ENCODE assay signal across 8 mouse cellular contexts in the genomic region with DNA sequence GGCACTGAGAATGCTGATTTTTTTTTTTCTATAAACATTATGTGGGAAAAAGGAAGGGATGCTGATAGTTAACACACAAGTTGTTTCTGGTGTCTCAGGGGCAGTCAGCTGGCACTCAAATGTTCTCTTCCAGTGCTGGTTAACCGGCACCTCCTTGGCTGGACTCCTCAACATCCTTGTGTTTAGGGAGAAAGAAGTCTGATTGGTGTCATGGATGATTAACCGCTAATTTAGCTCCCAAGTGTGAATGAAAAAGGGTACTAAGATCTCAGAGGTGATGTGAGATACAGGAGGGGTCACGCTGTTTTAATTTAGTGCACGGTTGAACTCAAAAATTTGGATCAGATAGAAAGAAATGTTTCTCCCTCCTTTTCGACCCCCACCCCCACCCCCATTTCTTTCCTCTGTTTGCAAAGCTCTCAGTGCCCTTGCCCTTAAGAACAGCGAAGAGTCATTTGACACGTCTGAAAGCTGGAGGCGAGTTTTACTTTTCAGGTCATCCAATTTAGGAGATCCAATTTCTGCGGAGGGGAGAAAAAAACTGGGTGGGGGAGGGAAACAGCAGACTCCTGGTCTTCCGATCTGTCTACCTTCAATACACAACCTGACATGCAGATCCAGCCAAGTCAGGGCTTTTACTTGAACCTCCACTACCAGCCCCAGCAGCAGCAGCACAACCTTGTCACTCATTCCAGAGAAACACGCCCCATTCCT. TPM values are rescaled to one million over a fixed set of nuclear protein-coding genes. Genes with fewer than 3 reads are reported as not detected.
DNase-seq lines count a peak whose midpoint lies in the region; ATAC-seq and TF ChIP-seq lines count a peak whose summit lies in the region.

No protein-coding gene starts in this region.

- ATAC-seq in hindbrain, embryonic 14.5 days (ENCODE audit: low FRiP score): peak; percentile 5; the same call in 1 of the 2 replicates
- ATAC-seq in midbrain, embryonic 15.5 days (replicated peaks): no peak
- ATAC-seq in frontal cortex, adult (ENCODE audit: low TSS enrichment): no peak

- H3K27ac ChIP-seq in cortical plate, adult 2 months (ENCODE audit: insufficient read depth, low read length): no peak overlapping the region
- H3K27ac ChIP-seq in hindbrain, embryonic 14.5 days: peak overlapping the region; percentile 94; the same call in 1 of the 2 replicates
- H3K27ac ChIP-seq in midbrain, embryonic 15.5 days: peak overlapping the region; percentile 95; the same call in 1 of the 2 replicates

- H3K4me3 ChIP-seq in cortical plate, adult 2 months (ENCODE audit: insufficient read depth, low read length): peak overlapping the region; percentile 44; the same call in 1 of the 2 replicates
- H3K4me3 ChIP-seq in hindbrain, embryonic 14.5 days (replicated peaks; ENCODE audit: low read length): peak overlapping the region; percentile 94
- peak overlapping the region; percentile 96 for H3K4me3 ChIP-seq in midbrain, embryonic 15.5 days

- no peaks in the 10 kb centered on the region for H3K27me3 ChIP-seq in hindbrain, embryonic 14.5 days (ENCODE audit: control insufficient read depth, insufficient read depth, low read length)
- no peaks in the 10 kb centered on the region for H3K27me3 ChIP-seq in midbrain, embryonic 15.5 days (replicated peaks)

- H3K4me1 ChIP-seq in cortical plate, adult 2 months (ENCODE audit: control insufficient read depth, insufficient read depth, low read length): no peaks in the 10 kb centered on the region
- H3K4me1 ChIP-seq in hindbrain, embryonic 14.5 days (replicated peaks; ENCODE audit: control insufficient read depth, insufficient read depth, low read length): peaks cover 32% of the 10 kb centered on the region
- peaks cover 25% of the 10 kb centered on the region for H3K4me1 ChIP-seq in midbrain, embryonic 15.5 days

- 0 out of 2 replicates have a peak, but pooled peaks cover 3% of the 10 kb centered on the region for H3K9me3 ChIP-seq in hindbrain, embryonic 14.5 days (ENCODE audit: control insufficient read depth, low read length)
- no peaks in the 10 kb centered on the region for H3K9me3 ChIP-seq in midbrain, embryonic 15.5 days

- no peak overlapping the region; the same call in 1 of the 2 replicates for H3K9ac ChIP-seq in hindbrain, embryonic 14.5 days
- peak overlapping the region; percentile 87; the same call in 1 of the 2 replicates for H3K9ac ChIP-seq in midbrain, embryonic 15.5 days

- 2% methylated on average over 11 of the region's 11 CpGs for WGBS in hindbrain, embryonic 14.5 days
- 1% methylated on average over 11 of the region's 11 CpGs for WGBS in midbrain, embryonic 15.5 days

- H3K36me3 ChIP-seq in hindbrain, embryonic 14.5 days (replicated peaks; ENCODE audit: control insufficient read depth, insufficient read depth): no peaks in the 10 kb centered on the region
- H3K36me3 ChIP-seq in midbrain, embryonic 15.5 days (replicated peaks): no peaks in the 10 kb centered on the region

- H3K4me2 ChIP-seq in hindbrain, embryonic 14.5 days (replicated peaks): peak overlapping the region; percentile 92
- peak overlapping the region; percentile 81 for H3K4me2 ChIP-seq in midbrain, embryonic 15.5 days

- no peak for TF ChIP-seq CTCF in cortical plate, adult 2 months (IDR thresholded peaks at IDR 0.05; ENCODE audit: extremely low read depth, insufficient read depth, low read length)

- DNase-seq in kidney, adult 9 months: peak; percentile 63
- no peak for DNase-seq in kidney, adult 11 months
- DNase-seq in hindbrain, embryonic 14.5 days (ENCODE audit: low spot score): no peak
- no peak for DNase-seq in frontal cortex, postnatal 25 days (ENCODE audit: low spot score in 2 of 2)
- DNase-seq in spleen, adult 18-20 months: no peak

- TF ChIP-seq POLR2A in cortical plate, adult 2 months (IDR thresholded peaks at IDR 0.05; ENCODE audit: extremely low read depth, insufficient read depth, low read length): no peak

RNA-seq across cellular contexts. Expression of a gene that starts 0.5 kb away (rescaled TPM):
- 14.6 and 15.4 TPM in 2 replicates for polyA plus RNA-seq in cortical plate, adult 2 months (2012; rRNA removed)
- 13.1 and 13.6 TPM in 2 replicates for polyA plus RNA-seq in hindbrain, embryonic 14.5 days (2014; fragmentation: Nextera tagmentation; extraction: Ambion mirVana)
- 7.6 and 8.1 TPM in 2 replicates for polyA plus RNA-seq in midbrain, embryonic 15.5 days (2015; fragmentation: Nextera tagmentation; extraction: Ambion mirVana)

RNA-seq across cellular contexts. Expression of a gene that starts 26.3 kb away (rescaled TPM):
- 28.4 and 29.3 TPM in 2 replicates for polyA plus RNA-seq in cortical plate, adult 2 months (2012; rRNA removed)
- 224 and 251 TPM in 2 replicates for polyA plus RNA-seq in hindbrain, embryonic 14.5 days (2014; fragmentation: Nextera tagmentation; extraction: Ambion mirVana)
- 193 and 210 TPM in 2 replicates for polyA plus RNA-seq in midbrain, embryonic 15.5 days (2015; fragmentation: Nextera tagmentation; extraction: Ambion mirVana)

Comparison
In these comparisons a context has a peak if more than half of its experiments do, and no peak if none do; other contexts are left out.
1. H3K4me3 ChIP-seq: peak in every context shown above with its lines; median percentile 96 in midbrain, embryonic 15.5 days; 94 in hindbrain, embryonic 14.5 days; 44 in cortical plate, adult 2 months.